Mouse (Mus musculus) C2C12 (cell line): ENCODE results near the gene Dcakd. TPM values are rescaled to one million over a fixed set of nuclear protein-coding genes. Genes with fewer than 3 reads are reported as not detected.
A peak's percentile ranks its signal among the peaks of the same experiment; 100 is the strongest.
"Not testable (repeated sequence)": the region's sequence is repeated elsewhere in the genome, so short reads cannot be mapped to it uniquely, and the experiment has no call there.

Experiments used
- H3K27me3 ChIP-seq: one replicate; pipeline ENCODE4 v1.6.1; 2011; ENCODE audit not compliant: control insufficient read depth, insufficient read depth, insufficient read length
- H3K36me3 ChIP-seq: one replicate; pipeline ENCODE4 v1.6.1; 2011; ENCODE audit not compliant: control insufficient read depth, insufficient read depth
- H3K4me3 ChIP-seq: one replicate; pipeline ENCODE4 v1.5.1; 2011; ENCODE audit warnings: mild to moderate bottlenecking, control low read depth; ENCODE audit not compliant: poor library complexity, insufficient read depth, severe bottlenecking
- H3K79me2 ChIP-seq: one replicate; pipeline ENCODE4 v1.6.1; 2011; ENCODE audit not compliant: control insufficient read depth, insufficient read depth
- H3K79me3 ChIP-seq: one replicate; pipeline ENCODE4 v1.6.1; 2011; ENCODE audit warnings: low read depth, control low read depth
- H3ac ChIP-seq: one replicate; pipeline ENCODE3; 2011; ENCODE audit warnings: low read depth; ENCODE audit not compliant: control insufficient read depth, insufficient read length
- CEBPB ChIP-seq: IDR thresholded peaks from one replicate; pipeline ENCODE4 v1.6.1; 2011; ENCODE audit warnings: low read depth, mild to moderate bottlenecking, control low read depth, moderate library complexity
- CTCF ChIP-seq: IDR thresholded peaks from one replicate; pipeline ENCODE4 v1.5.1; 2011; ENCODE audit not compliant: control insufficient read depth, insufficient read depth, insufficient read length
- FOSL1 ChIP-seq: IDR thresholded peaks from one replicate; pipeline ENCODE4 v1.8.0; 2011; ENCODE audit warnings: mild to moderate bottlenecking, low read length; ENCODE audit not compliant: poor library complexity, insufficient read depth, severe bottlenecking
- MAX ChIP-seq: IDR thresholded peaks from one replicate; pipeline ENCODE4 v1.6.1; 2011; ENCODE audit warnings: mild to moderate bottlenecking, control low read depth
- MYOD1 ChIP-seq: IDR thresholded peaks from one replicate; pipeline ENCODE4 v1.6.1; 2011; ENCODE audit warnings: low read depth; ENCODE audit not compliant: control insufficient read depth, insufficient read length
- MYOG ChIP-seq: IDR thresholded peaks from one replicate; pipeline ENCODE4 v1.6.1; 2011; ENCODE audit not compliant: control insufficient read depth, insufficient read length; ENCODE audit errors: extremely low read depth
- USF1 ChIP-seq: IDR thresholded peaks from one replicate; pipeline ENCODE4 v1.6.1; 2011; ENCODE audit warnings: low read depth, mild to moderate bottlenecking, control low read depth, moderate library complexity
- polyA plus RNA-seq: library from polyadenylated mRNA; unstranded; fragments of >200 nt; fragmentation: generic; extraction: Trizol; gene quantifications from one replicate; pipeline ENCODE4 v1.2.1, GENCODE M21; 2012; ENCODE audit warnings: missing spikeins

Gene Dcakd
- polyA plus RNA-seq, 1 experiment, result 185 TPM

- no peak for TF ChIP-seq FOSL1
- no peak for TF ChIP-seq MYOD1
- Histone ChIP-seq H3ac (no peak overlapping the region), H3K36me3 (no peaks in the 10 kb centered on the region), H3K79me2 (no peaks in the 10 kb centered on the region), H3K27me3 (no peaks in the 10 kb centered on the region), H3K4me3 (no peak overlapping the region), H3K79me3 (no peaks in the 10 kb centered on the region)
Measured at GRCm38 (mm10) chr11:102985160-102985559, 43.0 kb downstream of the Dcakd start.

DNA sequence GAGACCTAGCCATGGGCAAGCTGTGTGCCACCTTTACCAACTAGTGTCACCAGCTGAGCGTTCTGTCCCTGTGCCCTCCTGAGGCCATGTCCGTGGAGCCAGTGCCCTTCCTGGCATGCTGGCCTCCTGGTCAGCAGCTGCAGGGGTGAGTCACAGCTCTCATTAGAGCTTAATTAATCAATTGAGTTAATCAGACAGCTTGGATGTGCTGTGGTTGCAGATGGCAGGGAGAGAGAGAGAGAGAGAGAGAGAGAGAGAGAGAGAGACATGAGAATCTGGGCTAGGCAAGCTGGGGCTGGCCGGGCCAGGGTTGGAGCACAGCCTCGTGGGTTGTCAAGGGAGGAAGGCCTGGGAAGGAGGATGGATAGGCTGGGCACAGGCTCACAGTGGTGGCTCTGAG is 43.5 kb downstream of the Dcakd start:
- Histone ChIP-seq H3K27me3 (no peaks in the 10 kb centered on the region), H3ac (no peak overlapping the region), H3K79me2 (no peaks in the 10 kb centered on the region), H3K4me3 (no peak overlapping the region), H3K79me3 (no peaks in the 10 kb centered on the region), H3K36me3 (no peaks in the 10 kb centered on the region)
- TF ChIP-seq MYOD1, result peak; percentile 13
- no peak for TF ChIP-seq MYOG

DNA sequence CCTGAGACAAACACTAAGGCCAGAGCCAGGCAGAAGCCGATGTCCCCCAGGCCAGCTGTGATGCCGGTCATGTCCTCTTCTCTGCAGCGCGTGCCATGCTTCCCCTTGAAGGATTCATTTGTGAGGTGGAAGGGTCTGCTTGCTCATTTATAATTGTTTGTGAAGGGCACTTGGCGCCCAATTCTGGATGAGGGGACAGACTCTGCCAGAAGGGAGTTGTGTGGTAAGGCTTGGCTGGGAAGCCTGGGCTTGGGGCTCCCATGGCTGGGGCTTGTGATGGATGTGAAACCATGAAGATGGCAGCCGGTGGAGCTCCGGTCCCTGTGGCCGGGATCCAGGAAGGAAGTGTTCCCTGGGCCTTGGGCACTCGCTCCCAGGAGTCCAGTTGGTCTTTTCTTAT is 44.0 kb downstream of the Dcakd start:
- no peak overlapping the region for H3ac ChIP-seq
- no peaks in the 10 kb centered on the region for H3K79me3 ChIP-seq
- H3K4me3 ChIP-seq, result no peak overlapping the region
- H3K36me3 ChIP-seq, result no peaks in the 10 kb centered on the region
- no peaks in the 10 kb centered on the region for H3K27me3 ChIP-seq
- no peaks in the 10 kb centered on the region for H3K79me2 ChIP-seq
- TF ChIP-seq MYOD1 (no peak), CTCF (no peak), MAX (no peak), MYOG (no peak), FOSL1 (no peak), CEBPB (no peak), USF1 (no peak)

GRCm38 (mm10) chr11:102981151-102981890 is 46.8 kb downstream of the Dcakd start:
- H3K79me3 ChIP-seq, result no peaks in the 10 kb centered on the region
- no peaks in the 10 kb centered on the region for H3K36me3 ChIP-seq
- H3ac ChIP-seq, result no peak overlapping the region
- no peak overlapping the region for H3K4me3 ChIP-seq
- no peaks in the 10 kb centered on the region for H3K27me3 ChIP-seq
- H3K79me2 ChIP-seq, result no peaks in the 10 kb centered on the region
- no peak for TF ChIP-seq MAX
- TF ChIP-seq USF1, result peak; percentile 58
- TF ChIP-seq CTCF, result no peak

DNA sequence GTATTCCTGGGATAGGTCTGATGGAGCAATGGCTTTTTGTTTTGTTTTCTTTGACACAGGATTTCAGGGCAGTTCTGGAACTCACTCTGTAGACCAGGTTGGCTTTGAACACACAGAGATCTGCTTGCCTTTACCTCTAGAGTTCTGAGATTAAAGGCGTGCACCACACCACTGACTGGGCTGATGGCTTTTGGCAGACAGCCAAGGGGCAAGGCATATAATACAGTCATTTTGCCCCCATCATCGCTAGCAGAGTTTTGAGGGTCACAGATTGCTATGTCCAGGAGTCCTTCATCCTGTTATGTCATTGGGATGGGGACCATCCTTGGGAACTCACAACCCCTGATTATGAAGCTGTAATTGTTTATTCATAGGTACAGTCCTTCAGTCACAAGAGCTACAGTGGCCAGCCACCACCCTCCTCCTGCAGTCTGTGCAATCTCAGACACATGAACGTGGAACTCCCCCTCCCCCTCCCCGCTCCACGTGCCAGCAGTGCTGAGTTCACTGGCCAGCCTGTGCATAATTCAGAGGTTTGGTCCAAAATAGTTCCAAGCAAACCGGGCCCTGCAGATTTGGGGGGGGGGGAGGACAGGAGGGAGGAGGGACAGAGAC is 50.0 kb downstream of the Dcakd start:
- Histone ChIP-seq H3ac (no peak overlapping the region), H3K79me3 (no peaks in the 10 kb centered on the region), H3K27me3 (no peaks in the 10 kb centered on the region), H3K79me2 (no peaks in the 10 kb centered on the region), H3K36me3 (no peaks in the 10 kb centered on the region), H3K4me3 (no peak overlapping the region)
- no peak for TF ChIP-seq MAX

- not testable (repeated sequence) for H3K79me3 ChIP-seq, H3K36me3 ChIP-seq, H3K4me3 ChIP-seq, H3K79me2 ChIP-seq, H3ac ChIP-seq, H3K27me3 ChIP-seq
Measured at GRCm38 (mm10) chr11:102975966-102976365, 52.2 kb downstream of the Dcakd start.

GRCm38 (mm10) chr11:102972326-102972725 is 55.8 kb downstream of the Dcakd start:
- no peaks in the 10 kb centered on the region for H3K79me2 ChIP-seq
- no peak overlapping the region for H3ac ChIP-seq
- no peaks in the 10 kb centered on the region for H3K27me3 ChIP-seq
- no peaks in the 10 kb centered on the region for H3K36me3 ChIP-seq
- no peaks in the 10 kb centered on the region for H3K79me3 ChIP-seq
- TF ChIP-seq FOSL1, result no peak
- no peak overlapping the region for H3K4me3 ChIP-seq
